Mouse (Mus musculus): Measurements from ENCODE around the gene Olfr1502.
"Not testable (repeated sequence)": the region's sequence is repeated elsewhere in the genome, so short reads cannot be mapped to it uniquely, and the experiment has no call there.

Olfr1502 gene

DNA sequence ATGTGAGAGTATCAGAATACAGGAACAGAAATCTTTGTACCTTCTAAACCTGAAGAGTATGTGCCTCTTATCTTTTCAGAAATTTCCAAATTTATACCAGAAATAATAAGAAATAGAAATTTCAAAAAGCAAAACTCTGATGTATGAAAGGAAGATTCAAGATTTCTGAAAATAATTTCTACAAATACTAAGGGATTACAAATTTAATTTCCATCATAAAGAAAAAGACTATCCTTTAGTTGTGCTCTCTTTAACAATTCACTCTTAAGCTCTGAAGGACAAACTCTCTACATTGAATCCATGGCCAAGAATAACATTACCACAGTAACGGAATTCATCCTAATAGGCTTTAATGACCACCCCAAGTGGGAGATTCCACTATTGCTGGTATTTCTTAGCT, at the start of gene Olfr1502:
Gene Olfr1502 (plus strand): TSS at position 301 of the 400 bp plus-strand sequence.
- DNase-seq (ENCODE audit: inconsistent age in 2 of 2, low spot score in 1 of 2): no peak

GRCm38 (mm10) chr19:13812823-13813222, 48.8 kb upstream of the Olfr1502 start:
- DNase-seq (ENCODE audit: inconsistent age in 2 of 2, low spot score in 1 of 2): no peak

GRCm38 (mm10) chr19:13818827-13819226, 42.8 kb upstream of the Olfr1502 start:
- no peak for DNase-seq (ENCODE audit: inconsistent age in 2 of 2, low spot score in 1 of 2)

DNA sequence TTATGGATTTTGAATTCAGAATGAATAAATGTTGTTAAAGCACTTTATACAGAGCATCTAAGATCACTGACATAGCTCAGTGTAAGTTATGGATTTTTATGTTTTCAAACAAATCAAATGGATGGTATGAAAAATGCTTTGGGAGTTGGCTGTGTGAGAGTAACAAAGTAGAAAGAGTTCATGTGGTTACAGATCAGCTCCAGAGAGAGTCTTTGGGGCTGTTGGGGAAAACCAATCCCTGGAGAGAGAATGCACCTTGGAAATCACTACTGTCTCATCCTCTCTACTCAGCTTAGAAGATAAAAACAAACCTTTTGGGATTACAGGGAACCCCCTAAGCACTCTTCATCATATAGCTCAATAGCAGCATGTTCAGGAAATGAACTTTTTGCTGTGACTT, 42.2 kb upstream of the Olfr1502 start, which contains the start of gene Olfr1499:
Gene Olfr1499 (minus strand): TSS at position 101 of the 400 bp plus-strand sequence.
- no peak for DNase-seq (ENCODE audit: inconsistent age in 2 of 2, low spot score in 1 of 2)

GRCm38 (mm10) chr19:13820847-13821246, 40.7 kb upstream of the Olfr1502 start:
- no peak for DNase-seq (ENCODE audit: inconsistent age in 2 of 2, low spot score in 1 of 2)

- DNase-seq (ENCODE audit: inconsistent age in 2 of 2, low spot score in 1 of 2): no peak
These were observed 33.1 kb upstream of the Olfr1502 start for GRCm38 (mm10) chr19:13828447-13828846.

DNA sequence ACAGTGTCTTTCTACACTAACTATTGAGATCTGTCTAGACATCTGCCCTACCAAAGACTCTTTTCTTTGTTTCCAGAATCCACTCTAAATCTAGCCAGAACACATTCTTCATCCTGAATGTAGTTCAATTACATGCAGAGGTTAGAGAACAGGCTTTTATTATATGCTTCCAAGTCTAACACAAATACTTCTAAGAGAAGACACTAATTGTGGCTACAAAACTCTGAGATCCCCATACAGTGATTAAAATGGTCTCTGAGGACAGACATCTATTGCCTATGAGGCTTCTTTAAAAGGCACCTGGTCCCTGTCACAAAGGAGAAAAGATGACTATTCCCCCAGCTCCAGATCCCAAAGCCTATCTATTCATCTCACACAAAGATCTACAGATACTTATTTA, 31.2 kb upstream of the Olfr1502 start, which contains the start of gene Olfr1500:
Gene Olfr1500 (minus strand): TSS at position 101 of the 400 bp plus-strand sequence.
- no peak for DNase-seq (ENCODE audit: inconsistent age in 2 of 2, low spot score in 1 of 2)

DNA sequence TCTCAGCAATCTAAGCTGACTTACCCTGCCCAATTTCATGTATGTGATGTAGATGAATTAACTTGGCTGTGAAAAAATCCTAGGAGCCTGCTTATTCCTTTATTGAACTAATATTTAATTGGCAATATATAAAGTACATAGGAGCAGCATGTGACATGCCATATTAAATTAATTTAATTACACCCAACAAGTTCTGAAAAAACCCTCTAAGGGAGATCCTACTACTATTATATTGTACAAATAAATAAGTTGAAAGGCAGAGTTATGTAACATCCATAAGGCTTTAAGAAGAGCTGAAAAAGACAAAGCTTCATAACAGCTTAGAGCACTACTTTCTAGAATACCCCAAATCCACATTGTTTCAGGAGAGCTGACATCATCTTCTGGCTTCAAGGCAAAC, 11.0 kb upstream of the Olfr1502 start, which contains the start of gene Olfr1501:
Gene Olfr1501 (minus strand): TSS at position 101 of the 400 bp plus-strand sequence.
- not testable (repeated sequence) for DNase-seq (ENCODE audit: inconsistent age in 2 of 2, low spot score in 1 of 2)

GRCm38 (mm10) chr19:13897828-13898227, 36.2 kb downstream of the Olfr1502 start, which contains the start of gene Olfr1504:
Gene Olfr1504, minus strand, starts transcription at chr19:13897928.
- no peak for DNase-seq (ENCODE audit: inconsistent age in 2 of 2, low spot score in 1 of 2)

Data from adrenal gland, adult (tissue).